Mouse (Mus musculus): ENCODE measurements around the gene Gm11639. TPM values are rescaled to one million over a fixed set of nuclear protein-coding genes. Genes with fewer than 3 reads are reported as not detected.
"Not testable (repeated sequence)": the region's sequence is repeated elsewhere in the genome, so short reads cannot be mapped to it uniquely, and the experiment has no call there.

Gm11639 gene
- polyA plus RNA-seq, 1 experiment: 0.07 TPM

DNA sequence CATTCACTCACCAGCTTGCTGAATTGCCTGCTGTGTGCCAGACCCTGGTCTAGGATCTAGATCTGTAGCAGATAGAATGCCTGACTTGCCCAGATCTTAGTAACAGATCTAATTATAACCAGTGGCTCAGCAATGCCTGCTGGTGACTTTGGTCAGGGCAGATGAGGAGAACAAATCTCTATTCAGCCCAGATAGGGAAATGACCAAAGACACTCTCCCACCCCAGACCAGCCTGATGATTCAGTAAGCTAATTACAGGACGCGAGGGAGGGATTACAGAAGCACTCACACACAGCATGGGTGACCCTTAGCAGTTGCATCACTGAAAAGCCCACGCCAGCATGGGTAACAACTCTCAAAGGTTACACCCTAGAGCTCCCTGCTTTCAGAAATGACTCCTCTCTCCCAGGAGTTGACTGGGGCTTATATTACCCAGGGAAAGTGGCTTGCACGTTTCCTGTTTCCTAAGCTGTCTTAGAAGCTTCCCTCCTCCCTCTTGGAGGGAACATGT lies 435.1 kb downstream of the Gm11639 start:
- no peak overlapping the region for H3K9ac ChIP-seq (ENCODE audit: low read depth, poor library complexity, severe bottlenecking)
- no peak for TF ChIP-seq POLR2A (IDR thresholded peaks at IDR 0.05; ENCODE audit: insufficient read depth, low read length)
- no peak for TF ChIP-seq EP300 (IDR thresholded peaks at IDR 0.05; ENCODE audit: insufficient read depth, low read depth, low read length)
- TF ChIP-seq CTCF (IDR thresholded peaks at IDR 0.05; ENCODE audit: low read depth, low read length): no peak
- no peak overlapping the region for H3K4me3 ChIP-seq (ENCODE audit: low read depth, low read length)
- no peaks in the 10 kb centered on the region for H3K27me3 ChIP-seq (ENCODE audit: control insufficient read depth, insufficient read depth, low read length, poor library complexity, severe bottlenecking)
- H3K27ac ChIP-seq (ENCODE audit: insufficient read depth, low read length): no peak overlapping the region
- no peaks in the 10 kb centered on the region for H3K9me3 ChIP-seq (replicated peaks; ENCODE audit: control insufficient read depth, insufficient read depth, low read length, poor library complexity, severe bottlenecking)
- H3K4me1 ChIP-seq (ENCODE audit: control insufficient read depth, insufficient read depth, low read length): no peaks in the 10 kb centered on the region
- H3K36me3 ChIP-seq (ENCODE audit: control insufficient read depth, insufficient read depth, low read length, poor library complexity, severe bottlenecking): no peaks in the 10 kb centered on the region

DNA sequence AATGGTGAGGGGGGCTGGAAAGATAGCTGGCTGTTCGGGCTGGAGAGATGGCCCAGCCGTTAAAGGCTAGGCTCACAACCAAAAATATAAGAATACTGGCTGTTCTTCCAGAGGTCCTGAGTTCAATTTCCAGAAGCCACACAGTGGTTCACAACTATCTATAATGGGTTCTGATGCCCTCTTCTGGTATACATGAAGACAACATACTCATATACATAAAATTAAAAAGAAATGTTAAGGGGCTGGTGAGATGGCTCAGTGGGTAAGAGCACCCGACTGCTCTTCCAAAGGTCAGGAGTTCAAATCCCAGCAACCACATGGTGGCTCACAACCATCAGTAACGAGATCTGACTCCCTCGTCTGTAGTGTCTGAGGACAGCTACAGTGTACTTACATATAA lies 436.3 kb downstream of the Gm11639 start:
- not testable (repeated sequence) for H3K27ac ChIP-seq (ENCODE audit: insufficient read depth, low read length); H3K9ac ChIP-seq (ENCODE audit: low read depth, poor library complexity, severe bottlenecking); H3K4me1 ChIP-seq (ENCODE audit: control insufficient read depth, insufficient read depth, low read length); H3K36me3 ChIP-seq (ENCODE audit: control insufficient read depth, insufficient read depth, low read length, poor library complexity, severe bottlenecking); H3K27me3 ChIP-seq (ENCODE audit: control insufficient read depth, insufficient read depth, low read length, poor library complexity, severe bottlenecking); H3K4me3 ChIP-seq (ENCODE audit: low read depth, low read length); H3K9me3 ChIP-seq (replicated peaks; ENCODE audit: control insufficient read depth, insufficient read depth, low read length, poor library complexity, severe bottlenecking)

GRCm38 (mm10) chr11:105123986-105124385 lies 438.5 kb downstream of the Gm11639 start:
- no peak for TF ChIP-seq EP300 (IDR thresholded peaks at IDR 0.05; ENCODE audit: insufficient read depth, low read depth, low read length)
- peak; percentile 19 for TF ChIP-seq CTCF (IDR thresholded peaks at IDR 0.05; ENCODE audit: low read depth, low read length)
- no peaks in the 10 kb centered on the region for H3K9me3 ChIP-seq (replicated peaks; ENCODE audit: control insufficient read depth, insufficient read depth, low read length, poor library complexity, severe bottlenecking)
- no peak overlapping the region for H3K27ac ChIP-seq (ENCODE audit: insufficient read depth, low read length)
- peak overlapping the region; percentile 45 for H3K9ac ChIP-seq (ENCODE audit: low read depth, poor library complexity, severe bottlenecking)
- no peak overlapping the region for H3K4me3 ChIP-seq (ENCODE audit: low read depth, low read length)
- H3K4me1 ChIP-seq (ENCODE audit: control insufficient read depth, insufficient read depth, low read length): no peaks in the 10 kb centered on the region
- no peaks in the 10 kb centered on the region for H3K27me3 ChIP-seq (ENCODE audit: control insufficient read depth, insufficient read depth, low read length, poor library complexity, severe bottlenecking)
- peaks cover 6% of the 10 kb centered on the region for H3K36me3 ChIP-seq (ENCODE audit: control insufficient read depth, insufficient read depth, low read length, poor library complexity, severe bottlenecking)

DNA sequence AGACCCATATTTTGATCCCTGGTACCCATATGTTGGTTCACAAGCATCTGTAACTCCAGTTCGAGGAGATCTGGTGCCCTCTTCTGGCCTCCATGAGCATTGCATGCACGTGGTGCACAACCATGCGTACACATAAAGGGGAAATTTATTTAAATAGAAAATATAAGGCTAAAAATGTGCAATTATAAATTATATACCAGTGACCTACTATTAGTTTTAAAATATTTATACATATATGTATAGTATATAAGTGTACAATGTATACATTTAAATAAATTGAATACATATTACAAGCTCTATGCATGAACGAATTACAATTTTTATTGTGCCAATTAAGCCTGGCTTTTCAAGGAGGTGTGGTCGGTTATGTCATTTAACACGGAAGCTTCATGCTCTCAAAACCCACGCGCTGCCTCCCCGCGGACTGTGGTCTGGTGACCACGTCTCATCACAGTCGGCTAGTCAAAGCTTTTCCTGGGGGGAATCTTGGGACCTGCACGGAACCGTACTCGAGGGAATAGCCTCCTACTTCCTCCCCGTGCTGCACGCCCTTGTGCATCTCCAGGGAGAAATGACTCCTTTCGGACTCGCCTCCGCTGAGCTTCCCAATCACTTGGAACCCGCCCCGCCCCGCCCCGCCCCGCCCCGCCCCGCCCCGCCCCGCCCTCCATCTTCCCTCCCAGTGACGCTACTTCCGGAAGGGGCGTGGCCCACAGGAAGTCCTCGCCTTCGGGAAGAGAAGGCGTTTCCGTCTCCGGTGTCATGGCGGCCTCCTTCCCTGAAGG lies 440.4 kb downstream of the Gm11639 start, which contains the start of gene Mettl2:
Gene Mettl2, plus strand, starts transcription at position 691 of the 785 bp plus-strand sequence.
- Histone ChIP-seq H3K27me3 (ENCODE audit: control insufficient read depth, insufficient read depth, low read length, poor library complexity, severe bottlenecking) (no peaks in the 10 kb centered on the region), H3K4me1 (ENCODE audit: control insufficient read depth, insufficient read depth, low read length) (no peaks in the 10 kb centered on the region), H3K4me3 (ENCODE audit: low read depth, low read length) (peak within 1 kb of the TSS; percentile 94), H3K9me3 (replicated peaks; ENCODE audit: control insufficient read depth, insufficient read depth, low read length, poor library complexity, severe bottlenecking) (no peaks in the 10 kb centered on the region), H3K9ac (ENCODE audit: low read depth, poor library complexity, severe bottlenecking) (peak within 1 kb of the TSS; percentile 87), H3K36me3 (ENCODE audit: control insufficient read depth, insufficient read depth, low read length, poor library complexity, severe bottlenecking) (peaks cover 21% of the 10 kb centered on the region), H3K27ac (ENCODE audit: insufficient read depth, low read length) (peak within 1 kb of the TSS; percentile 83)
- TF ChIP-seq POLR2A (IDR thresholded peaks at IDR 0.05; ENCODE audit: insufficient read depth, low read length) (peak; percentile 81), CTCF (IDR thresholded peaks at IDR 0.05; ENCODE audit: low read depth, low read length) (peak; percentile 75), EP300 (IDR thresholded peaks at IDR 0.05; ENCODE audit: insufficient read depth, low read depth, low read length) (no peak; the same call in 1 of the 2 replicates)

DNA sequence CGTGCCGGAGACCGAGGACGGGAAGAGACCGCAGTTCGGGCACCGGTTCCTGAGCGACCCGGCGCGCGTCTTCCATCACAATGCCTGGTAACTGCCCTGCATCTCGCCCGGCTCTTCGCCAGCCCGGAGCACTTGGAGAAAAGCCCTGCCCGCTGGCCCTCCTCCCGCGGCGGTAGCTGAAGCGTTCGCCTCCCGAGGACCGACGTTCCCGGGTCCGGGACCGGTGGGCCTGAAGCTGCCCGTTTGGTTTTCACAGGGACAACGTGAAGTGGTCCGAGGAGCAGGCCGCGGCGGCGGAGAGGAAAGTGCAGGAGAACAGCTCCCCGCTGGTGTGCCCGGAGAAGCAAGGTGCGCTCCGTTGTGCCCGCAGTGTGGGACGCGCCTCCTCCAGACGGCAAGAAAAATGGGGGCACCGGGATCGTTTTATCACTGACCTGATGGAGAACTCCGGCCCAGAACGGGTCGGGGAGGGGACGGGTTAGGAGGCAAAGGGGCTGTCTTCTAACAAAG lies 441.1 kb downstream of the Gm11639 start:
- Histone ChIP-seq H3K36me3 (ENCODE audit: control insufficient read depth, insufficient read depth, low read length, poor library complexity, severe bottlenecking) (peaks cover 28% of the 10 kb centered on the region), H3K27me3 (ENCODE audit: control insufficient read depth, insufficient read depth, low read length, poor library complexity, severe bottlenecking) (no peaks in the 10 kb centered on the region), H3K4me1 (ENCODE audit: control insufficient read depth, insufficient read depth, low read length) (no peaks in the 10 kb centered on the region), H3K4me3 (ENCODE audit: low read depth, low read length) (peak overlapping the region; percentile 94), H3K9me3 (replicated peaks; ENCODE audit: control insufficient read depth, insufficient read depth, low read length, poor library complexity, severe bottlenecking) (no peaks in the 10 kb centered on the region), H3K9ac (ENCODE audit: low read depth, poor library complexity, severe bottlenecking) (peak overlapping the region; percentile 87), H3K27ac (ENCODE audit: insufficient read depth, low read length) (no peak overlapping the region)
- no peak for TF ChIP-seq EP300 (IDR thresholded peaks at IDR 0.05; ENCODE audit: insufficient read depth, low read depth, low read length)
- no peak for TF ChIP-seq CTCF (IDR thresholded peaks at IDR 0.05; ENCODE audit: low read depth, low read length)
- TF ChIP-seq POLR2A (IDR thresholded peaks at IDR 0.05; ENCODE audit: insufficient read depth, low read length): no peak

DNA sequence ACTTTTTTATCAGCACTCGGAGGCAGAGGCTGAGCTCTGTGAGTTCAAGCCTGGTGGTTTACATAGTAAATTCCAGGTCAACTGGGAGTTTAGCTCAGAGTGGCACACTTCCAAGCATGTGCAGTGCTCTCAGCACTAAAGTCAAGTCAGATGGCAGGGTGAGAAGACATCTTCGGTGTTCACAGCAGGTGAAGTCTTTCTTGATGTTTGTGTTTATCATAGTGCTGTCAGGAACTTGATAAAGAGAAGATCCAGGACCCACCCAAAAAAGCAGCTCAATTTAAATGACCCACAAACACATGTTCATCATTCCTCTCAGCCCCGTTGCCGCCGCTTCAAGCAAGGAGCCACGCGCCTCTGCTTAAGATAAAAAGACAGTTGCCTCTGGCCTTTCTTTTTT lies 450.2 kb downstream of the Gm11639 start:
- H3K36me3 ChIP-seq (ENCODE audit: control insufficient read depth, insufficient read depth, low read length, poor library complexity, severe bottlenecking): peaks cover 83% of the 10 kb centered on the region

DNA sequence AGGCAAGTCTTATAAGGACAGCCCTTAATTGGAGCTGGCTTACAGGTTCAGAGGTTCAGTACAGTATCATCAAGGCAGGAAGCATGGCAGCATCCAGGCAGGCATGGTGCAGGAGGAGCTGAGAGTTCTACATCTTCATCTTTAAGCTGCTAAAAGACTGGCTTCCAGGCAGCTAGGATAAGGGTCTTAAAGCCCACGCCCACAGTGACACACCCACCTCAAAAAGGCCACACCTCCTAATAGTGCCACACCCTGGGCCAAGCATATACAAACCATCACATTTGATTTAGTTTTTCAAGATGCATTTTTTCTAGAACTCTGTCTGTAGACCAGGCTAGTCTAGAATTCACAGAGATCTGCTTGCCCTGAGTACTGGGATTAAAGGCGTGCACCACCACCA lies 451.7 kb downstream of the Gm11639 start:
- H3K27ac ChIP-seq (ENCODE audit: insufficient read depth, low read length); H3K27me3 ChIP-seq (ENCODE audit: control insufficient read depth, insufficient read depth, low read length, poor library complexity, severe bottlenecking); H3K4me1 ChIP-seq (ENCODE audit: control insufficient read depth, insufficient read depth, low read length); H3K4me3 ChIP-seq (ENCODE audit: low read depth, low read length); H3K9ac ChIP-seq (ENCODE audit: low read depth, poor library complexity, severe bottlenecking); H3K9me3 ChIP-seq (replicated peaks; ENCODE audit: control insufficient read depth, insufficient read depth, low read length, poor library complexity, severe bottlenecking): not testable (repeated sequence)
- peaks cover 71% of the 10 kb centered on the region for H3K36me3 ChIP-seq (ENCODE audit: control insufficient read depth, insufficient read depth, low read length, poor library complexity, severe bottlenecking)

More for the DNA sequence above, 450.2 kb downstream of the Gm11639 start:
- Histone ChIP-seq H3K27me3 (ENCODE audit: control insufficient read depth, insufficient read depth, low read length, poor library complexity, severe bottlenecking) (no peaks in the 10 kb centered on the region), H3K9ac (ENCODE audit: low read depth, poor library complexity, severe bottlenecking) (no peak overlapping the region), H3K4me1 (ENCODE audit: control insufficient read depth, insufficient read depth, low read length) (no peaks in the 10 kb centered on the region), H3K27ac (ENCODE audit: insufficient read depth, low read length) (no peak overlapping the region), H3K4me3 (ENCODE audit: low read depth, low read length) (no peak overlapping the region), H3K9me3 (replicated peaks; ENCODE audit: control insufficient read depth, insufficient read depth, low read length, poor library complexity, severe bottlenecking) (no peaks in the 10 kb centered on the region)
- TF ChIP-seq CTCF (IDR thresholded peaks at IDR 0.05; ENCODE audit: low read depth, low read length) (no peak), POLR2A (IDR thresholded peaks at IDR 0.05; ENCODE audit: insufficient read depth, low read length) (no peak), EP300 (IDR thresholded peaks at IDR 0.05; ENCODE audit: insufficient read depth, low read depth, low read length) (no peak)

GRCm38 (mm10) chr11:105140512-105140911 lies 455.0 kb downstream of the Gm11639 start:
- not testable (repeated sequence) for H3K9ac ChIP-seq (ENCODE audit: low read depth, poor library complexity, severe bottlenecking); H3K27me3 ChIP-seq (ENCODE audit: control insufficient read depth, insufficient read depth, low read length, poor library complexity, severe bottlenecking); H3K4me3 ChIP-seq (ENCODE audit: low read depth, low read length); H3K9me3 ChIP-seq (replicated peaks; ENCODE audit: control insufficient read depth, insufficient read depth, low read length, poor library complexity, severe bottlenecking); H3K4me1 ChIP-seq (ENCODE audit: control insufficient read depth, insufficient read depth, low read length); H3K27ac ChIP-seq (ENCODE audit: insufficient read depth, low read length)
- H3K36me3 ChIP-seq (ENCODE audit: control insufficient read depth, insufficient read depth, low read length, poor library complexity, severe bottlenecking): peaks cover 40% of the 10 kb centered on the region
